Mouse (Mus musculus): ENCODE data around the gene Ppp4r1. TPM values are rescaled to one million over a fixed set of nuclear protein-coding genes. Genes with fewer than 3 reads are reported as not detected.

Ppp4r1 gene
- total and polyA plus RNA-seq, 3 experiments = 12.9 to 17.1 (median 13.6) TPM

GRCm38 (mm10) chr17:65787261-65787660 lies 4.9 kb downstream of the Ppp4r1 start:
- no peak overlapping the region for H3K4me2 ChIP-seq (ENCODE audit: insufficient read depth, low read depth, poor library complexity, severe bottlenecking)
- H3K9ac ChIP-seq (ENCODE audit: insufficient read depth, low read depth) = no peak overlapping the region
- H3K4me1 ChIP-seq (ENCODE audit: control insufficient read depth in 1 of 2, insufficient read depth in 2 of 2) = peaks cover 23 to 65% of the 10 kb centered on the region in 2 experiments
- in situ Hi-C loops (cut with MboI; ENCODE audit: low pct_ligation_motif_present, low pct_unique_long_range_greater_than_20kb, low sequenced_read_pairs) (no loop called here), dilution Hi-C loops (cut with MboI; ENCODE audit: extremely low pct_ligation_motif_present, extremely low pct_unique_long_range_greater_than_20kb, low sequenced_read_pairs) (no loop called here)
- no peak overlapping the region for H3K4me3 ChIP-seq (replicated peaks in 1 of 3; ENCODE audit: low read depth in 2 of 3, low read length in 2 of 3, poor library complexity in 1 of 3)
- DNase-seq (ENCODE audit: extremely low read depth) = no peak
- no peak overlapping the region for H3K27ac ChIP-seq (ENCODE audit: insufficient read depth, low read depth)
- TF ChIP-seq SMC3 (IDR thresholded peaks at IDR 0.05; ENCODE audit: low read depth, low read length) = no peak
- no peak for TF ChIP-seq PAX5 (IDR thresholded peaks at IDR 0.05; ENCODE audit: low read length)
- TF ChIP-seq UBTF (IDR thresholded peaks at IDR 0.05; ENCODE audit: low read depth, low read length) = no peak
- no peak for TF ChIP-seq TCF12 (IDR thresholded peaks at IDR 0.05; ENCODE audit: low read depth, low read length)
- no peak for TF ChIP-seq KAT2A (IDR thresholded peaks at IDR 0.05; ENCODE audit: insufficient replicate concordance, low read length)
- TF ChIP-seq ZKSCAN1 (IDR thresholded peaks at IDR 0.05; ENCODE audit: borderline replicate concordance, low read depth, low read length) = no peak
- no peak for TF ChIP-seq MAZ (IDR thresholded peaks at IDR 0.05; ENCODE audit: low read depth, low read length)
- no peak for TF ChIP-seq CHD2 (IDR thresholded peaks at IDR 0.05; ENCODE audit: low read length)
- no peak for TF ChIP-seq MYC (IDR thresholded peaks at IDR 0.05; ENCODE audit: low read depth, low read length)
- TF ChIP-seq ZNF384 (IDR thresholded peaks at IDR 0.05; ENCODE audit: low read depth, low read length) = no peak
- no peak for TF ChIP-seq HCFC1 (IDR thresholded peaks at IDR 0.05; ENCODE audit: low read depth, low read length)
- TF ChIP-seq NRF1 (IDR thresholded peaks at IDR 0.05; ENCODE audit: low read depth, low read length) = no peak
- no peak for TF ChIP-seq JUND (conservative IDR thresholded peaks at IDR 0.05; ENCODE audit: low read depth, low read length)
- TF ChIP-seq ZC3H11A (IDR thresholded peaks at IDR 0.05; ENCODE audit: low read depth, low read length) = no peak
- H3K27me3 ChIP-seq (replicated peaks) = no peaks in the 10 kb centered on the region
- H3K36me3 ChIP-seq (replicated peaks in 1 of 2; ENCODE audit: control insufficient read depth in 1 of 2, insufficient read depth in 1 of 2, low read length in 1 of 2) = peaks cover 2 to 25% of the 10 kb centered on the region in 2 experiments
- H3K9me3 ChIP-seq (replicated peaks; ENCODE audit: low read length) = no peaks in the 10 kb centered on the region
- peaks cover 35% of the 10 kb centered on the region for H3K79me2 ChIP-seq (replicated peaks; ENCODE audit: control insufficient read depth, extremely low read depth, insufficient read depth, poor library complexity, severe bottlenecking)

- TF ChIP-seq MAFK (IDR thresholded peaks at IDR 0.05; ENCODE audit: insufficient replicate concordance, low read length) = no peak
- TF ChIP-seq BHLHE40 (IDR thresholded peaks at IDR 0.05; ENCODE audit: low read depth, low read length) = peak; percentile 59
- TF ChIP-seq EP300 (IDR thresholded peaks at IDR 0.05; ENCODE audit: low read length) = no peak
- peak; percentile 59 for TF ChIP-seq ZNF384 (IDR thresholded peaks at IDR 0.05; ENCODE audit: low read depth, low read length)
- Histone ChIP-seq H3K36me3 (replicated peaks in 1 of 2; ENCODE audit: control insufficient read depth in 1 of 2, insufficient read depth in 1 of 2, low read length in 1 of 2) (peaks cover 2 to 27% of the 10 kb centered on the region in 2 experiments), H3K4me3 (replicated peaks in 1 of 3; ENCODE audit: low read depth in 2 of 3, low read length in 2 of 3, poor library complexity in 1 of 3) (no peak overlapping the region), H3K27ac (ENCODE audit: insufficient read depth, low read depth) (no peak overlapping the region), H3K4me2 (ENCODE audit: insufficient read depth, low read depth, poor library complexity, severe bottlenecking) (peak overlapping the region; percentile 35; the same call in 1 of the 2 replicates), H3K4me1 (ENCODE audit: control insufficient read depth in 1 of 2, insufficient read depth in 2 of 2) (peaks cover 23 to 65% of the 10 kb centered on the region in 2 experiments), H3K27me3 (replicated peaks) (no peaks in the 10 kb centered on the region), H3K79me2 (replicated peaks; ENCODE audit: control insufficient read depth, extremely low read depth, insufficient read depth, poor library complexity, severe bottlenecking) (peaks cover 33% of the 10 kb centered on the region), H3K9ac (ENCODE audit: insufficient read depth, low read depth) (no peak overlapping the region), H3K9me3 (replicated peaks; ENCODE audit: low read length) (no peaks in the 10 kb centered on the region)
- DNase-seq (ENCODE audit: extremely low read depth) = peak; percentile 81
- in situ Hi-C loops (cut with MboI; ENCODE audit: low pct_ligation_motif_present, low pct_unique_long_range_greater_than_20kb, low sequenced_read_pairs) (no loop called here), dilution Hi-C loops (cut with MboI; ENCODE audit: extremely low pct_ligation_motif_present, extremely low pct_unique_long_range_greater_than_20kb, low sequenced_read_pairs) (no loop called here)
These were observed 6.3 kb downstream of the Ppp4r1 start for GRCm38 (mm10) chr17:65788542-65789291.
